Mouse (Mus musculus): ENCODE results near the gene Tmcc3.

Gene Tmcc3

GRCm38 (mm10) chr10:94417643-94418042, 105.9 kb downstream of the Tmcc3 start:
- Histone ChIP-seq H3K4me1 (replicated peaks; ENCODE audit: low read depth, low read length) (peaks cover 20% of the 10 kb centered on the region), H3K36me3 (ENCODE audit: insufficient read depth, low read length) (no peaks in the 10 kb centered on the region), H3K9me3 (ENCODE audit: low read length) (no peaks in the 10 kb centered on the region), H3K4me3 (replicated peaks; ENCODE audit: low read length) (no peak overlapping the region), H3K27me3 (ENCODE audit: insufficient read depth, low read length) (peaks cover 12% of the 10 kb centered on the region; the same call in 1 of the 2 replicates)
- TF ChIP-seq CTCF (conservative IDR thresholded peaks at IDR 0.05; ENCODE audit: low read length) = no peak

DNA sequence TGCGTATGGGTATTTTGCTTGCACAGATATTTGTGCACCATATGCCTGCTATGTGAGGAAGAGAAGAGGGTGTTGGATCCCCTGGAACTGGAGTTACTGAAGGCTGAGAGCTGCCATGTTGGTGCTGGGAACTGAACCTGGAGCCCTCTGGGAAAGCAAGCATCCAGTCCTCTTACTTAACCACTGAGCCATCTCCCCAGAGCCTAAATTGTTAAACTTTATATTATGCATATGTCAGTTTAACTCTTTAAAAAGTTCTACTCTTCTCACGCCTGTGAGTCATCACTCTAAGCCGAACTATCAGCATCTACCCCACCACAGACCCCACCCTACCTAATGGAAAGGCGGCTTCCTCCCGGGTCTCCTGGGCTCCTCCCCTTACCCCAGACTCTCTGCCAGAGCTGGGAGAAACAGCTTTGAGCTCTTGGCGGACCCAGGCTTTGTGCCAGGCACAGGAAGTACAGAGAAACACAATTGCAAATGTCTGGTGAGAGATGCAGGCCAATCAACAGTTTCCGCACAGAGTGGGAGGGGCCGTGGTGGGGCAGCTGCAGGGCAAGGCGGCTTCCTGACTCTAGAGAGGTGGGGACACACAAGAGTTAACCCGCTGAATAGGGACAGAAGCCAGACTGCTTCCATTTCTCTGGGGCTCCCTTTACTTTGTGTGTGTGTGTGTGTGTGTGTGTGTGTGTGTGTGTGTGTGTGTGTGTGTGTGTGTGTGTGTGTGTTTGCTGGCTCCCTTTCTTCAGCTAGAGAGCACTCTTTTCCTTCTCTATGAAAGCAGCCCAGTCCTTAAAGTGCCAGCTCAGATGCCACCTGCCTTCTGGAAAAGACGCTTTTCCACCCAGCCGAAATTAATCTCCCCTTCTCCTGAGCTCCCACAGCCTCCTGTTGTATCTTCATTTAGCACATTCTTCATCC, 114.5 kb downstream of the Tmcc3 start:
- no peak for TF ChIP-seq POU5F1 (IDR thresholded peaks at IDR 0.05; ENCODE audit: borderline replicate concordance, low read length)
- Histone ChIP-seq H3K27me3 (ENCODE audit: insufficient read depth, low read length) (no peaks in the 10 kb centered on the region), H3K4me3 (replicated peaks; ENCODE audit: low read length) (peak overlapping the region; percentile 46; the same call in 1 of the 2 replicates), H3K9me3 (ENCODE audit: low read length) (peaks cover 13% of the 10 kb centered on the region), H3K4me1 (replicated peaks; ENCODE audit: low read depth, low read length) (peaks cover 62% of the 10 kb centered on the region), H3K36me3 (ENCODE audit: insufficient read depth, low read length) (no peaks in the 10 kb centered on the region)

DNA sequence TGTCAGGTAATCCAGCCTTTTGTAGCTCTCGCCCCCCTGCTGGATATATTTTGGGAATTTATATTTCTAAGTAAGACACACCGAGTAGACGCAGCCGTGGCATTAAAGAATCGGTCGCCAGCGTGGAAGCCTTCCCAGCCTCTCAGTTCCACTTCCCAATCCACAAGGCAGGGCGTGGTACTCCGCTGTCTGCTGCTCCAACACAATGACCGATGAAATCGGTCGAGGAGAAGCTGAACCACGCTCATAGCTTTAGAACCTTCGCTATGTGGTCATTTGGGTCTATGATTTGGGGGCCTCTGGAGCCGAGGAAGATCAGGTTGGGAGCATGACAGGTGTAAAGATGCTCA, 115.1 kb downstream of the Tmcc3 start:
- H3K4me1 ChIP-seq (replicated peaks; ENCODE audit: low read depth, low read length) = peaks cover 57% of the 10 kb centered on the region
- H3K9me3 ChIP-seq (ENCODE audit: low read length) = peaks cover 13% of the 10 kb centered on the region
- peak overlapping the region; percentile 35; the same call in 1 of the 2 replicates for H3K4me3 ChIP-seq (replicated peaks; ENCODE audit: low read length)
- no peak for TF ChIP-seq NANOG (IDR thresholded peaks at IDR 0.05; ENCODE audit: borderline replicate concordance, low read length)
- no peak for TF ChIP-seq POU5F1 (IDR thresholded peaks at IDR 0.05; ENCODE audit: borderline replicate concordance, low read length)
- TF ChIP-seq CTCF (conservative IDR thresholded peaks at IDR 0.05; ENCODE audit: low read length) = no peak
- H3K27me3 ChIP-seq (ENCODE audit: insufficient read depth, low read length) = no peaks in the 10 kb centered on the region
- no peaks in the 10 kb centered on the region for H3K36me3 ChIP-seq (ENCODE audit: insufficient read depth, low read length)

DNA sequence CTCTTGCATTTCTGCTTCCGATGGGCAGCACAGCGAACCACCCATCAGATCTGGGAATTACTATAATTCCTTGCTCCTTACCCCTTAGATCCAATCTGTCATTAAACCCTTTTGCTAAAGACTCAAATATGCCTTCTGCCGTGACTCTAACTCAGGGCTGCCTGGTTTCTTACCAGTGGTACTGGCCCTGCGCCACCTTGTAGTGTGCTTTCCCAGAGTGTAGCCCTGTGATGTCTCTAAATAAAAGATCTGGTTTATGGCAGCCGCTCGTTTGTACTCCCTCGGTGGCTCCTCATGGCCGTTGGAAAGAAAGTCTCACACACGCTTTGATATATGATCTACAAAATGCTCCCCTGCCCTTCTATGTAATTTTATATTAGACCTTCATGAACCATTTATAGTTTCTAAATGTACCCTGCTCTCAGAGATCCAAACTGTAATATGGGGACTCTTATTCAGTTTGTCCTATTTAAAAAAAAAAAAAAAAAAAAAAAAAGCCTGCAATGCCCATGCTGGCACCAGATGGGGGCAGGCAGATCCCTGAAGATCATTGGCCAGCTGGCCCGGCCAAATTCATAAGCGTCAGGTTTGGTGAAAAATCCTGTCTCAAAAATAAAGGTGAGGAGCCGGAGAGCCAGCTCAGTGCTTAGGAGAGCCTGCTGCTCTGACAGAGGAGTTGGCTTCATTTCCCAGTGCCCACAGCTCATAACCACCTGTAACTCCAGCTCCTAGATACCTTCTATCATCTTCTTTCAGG, 116.6 kb downstream of the Tmcc3 start:
- TF ChIP-seq NANOG (IDR thresholded peaks at IDR 0.05; ENCODE audit: borderline replicate concordance, low read length) (no peak), POU5F1 (IDR thresholded peaks at IDR 0.05; ENCODE audit: borderline replicate concordance, low read length) (no peak), CTCF (conservative IDR thresholded peaks at IDR 0.05; ENCODE audit: low read length) (no peak)
- Histone ChIP-seq H3K27me3 (ENCODE audit: insufficient read depth, low read length) (no peaks in the 10 kb centered on the region), H3K36me3 (ENCODE audit: insufficient read depth, low read length) (no peaks in the 10 kb centered on the region), H3K4me1 (replicated peaks; ENCODE audit: low read depth, low read length) (peaks cover 51% of the 10 kb centered on the region), H3K4me3 (replicated peaks; ENCODE audit: low read length) (no peak overlapping the region), H3K9me3 (ENCODE audit: low read length) (peaks cover 13% of the 10 kb centered on the region)

DNA sequence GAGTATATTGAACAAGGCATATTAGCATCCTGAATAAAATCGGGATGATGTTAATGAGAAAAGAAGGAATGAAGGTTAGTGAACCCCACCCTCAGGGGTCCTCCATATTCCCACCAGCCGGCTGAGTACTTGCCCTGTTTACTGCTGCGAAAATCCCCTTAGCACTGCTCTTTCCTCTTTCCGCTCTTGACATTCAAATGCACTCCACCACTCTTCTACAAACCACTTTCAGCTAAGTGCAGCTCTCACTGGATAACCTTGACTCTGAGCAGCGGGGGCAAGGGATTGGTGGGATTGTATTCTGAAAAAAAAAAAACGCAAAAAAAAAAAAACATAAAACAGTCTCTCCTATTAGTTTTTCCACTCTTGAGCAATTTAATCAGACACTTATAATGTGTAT, 118.8 kb downstream of the Tmcc3 start:
- Histone ChIP-seq H3K4me1 (replicated peaks; ENCODE audit: low read depth, low read length) (peaks cover 38% of the 10 kb centered on the region), H3K4me3 (replicated peaks; ENCODE audit: low read length) (no peak overlapping the region), H3K9me3 (ENCODE audit: low read length) (no peaks in the 10 kb centered on the region), H3K36me3 (ENCODE audit: insufficient read depth, low read length) (no peaks in the 10 kb centered on the region), H3K27me3 (ENCODE audit: insufficient read depth, low read length) (no peaks in the 10 kb centered on the region)
- TF ChIP-seq CTCF (conservative IDR thresholded peaks at IDR 0.05; ENCODE audit: low read length) (no peak), NANOG (IDR thresholded peaks at IDR 0.05; ENCODE audit: borderline replicate concordance, low read length) (no peak), POU5F1 (IDR thresholded peaks at IDR 0.05; ENCODE audit: borderline replicate concordance, low read length) (no peak)

GRCm38 (mm10) chr10:94432933-94433332, 121.2 kb downstream of the Tmcc3 start:
- Histone ChIP-seq H3K9me3 (ENCODE audit: low read length) (no peaks in the 10 kb centered on the region), H3K4me3 (replicated peaks; ENCODE audit: low read length) (no peak overlapping the region), H3K36me3 (ENCODE audit: insufficient read depth, low read length) (no peaks in the 10 kb centered on the region), H3K4me1 (replicated peaks; ENCODE audit: low read depth, low read length) (peaks cover 17% of the 10 kb centered on the region), H3K27me3 (ENCODE audit: insufficient read depth, low read length) (no peaks in the 10 kb centered on the region)
- no peak for TF ChIP-seq NANOG (IDR thresholded peaks at IDR 0.05; ENCODE audit: borderline replicate concordance, low read length)
- TF ChIP-seq POU5F1 (IDR thresholded peaks at IDR 0.05; ENCODE audit: borderline replicate concordance, low read length) = no peak
- TF ChIP-seq CTCF (conservative IDR thresholded peaks at IDR 0.05; ENCODE audit: low read length) = no peak

- Histone ChIP-seq H3K36me3 (ENCODE audit: insufficient read depth, low read length) (no peaks in the 10 kb centered on the region), H3K4me3 (replicated peaks; ENCODE audit: low read length) (no peak overlapping the region), H3K9me3 (ENCODE audit: low read length) (no peaks in the 10 kb centered on the region), H3K4me1 (replicated peaks; ENCODE audit: low read depth, low read length) (peaks cover 14% of the 10 kb centered on the region), H3K27me3 (ENCODE audit: insufficient read depth, low read length) (no peaks in the 10 kb centered on the region)
- TF ChIP-seq NANOG (IDR thresholded peaks at IDR 0.05; ENCODE audit: borderline replicate concordance, low read length) (no peak), POU5F1 (IDR thresholded peaks at IDR 0.05; ENCODE audit: borderline replicate concordance, low read length) (no peak), CTCF (conservative IDR thresholded peaks at IDR 0.05; ENCODE audit: low read length) (no peak)
Observed at GRCm38 (mm10) chr10:94433901-94434300, 122.2 kb downstream of the Tmcc3 start.

DNA sequence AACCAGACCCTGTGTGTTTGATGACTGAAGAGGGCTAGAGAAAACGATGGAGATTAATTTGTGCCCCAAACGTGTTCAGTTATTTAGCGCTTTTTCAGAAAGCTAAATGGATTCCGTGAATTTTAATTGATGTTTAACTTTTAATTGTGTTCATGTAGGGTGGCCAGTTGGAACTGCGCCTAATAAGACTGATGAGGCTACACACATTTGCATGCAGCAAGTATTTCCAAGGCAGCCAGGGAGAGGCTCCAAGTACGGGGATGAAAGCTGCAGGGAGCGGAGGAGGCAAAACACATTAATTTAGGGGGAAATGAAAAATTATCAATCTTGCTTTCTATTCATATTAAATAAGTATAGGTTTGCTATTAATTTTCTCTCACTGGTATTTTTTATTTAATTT, 131.0 kb downstream of the Tmcc3 start:
- H3K27me3 ChIP-seq (ENCODE audit: insufficient read depth, low read length) = no peaks in the 10 kb centered on the region; the same call in 1 of the 2 replicates
- 0 out of 2 replicates have a peak, but pooled peaks cover 4% of the 10 kb centered on the region for H3K4me1 ChIP-seq (replicated peaks; ENCODE audit: low read depth, low read length)
- no peak overlapping the region for H3K4me3 ChIP-seq (replicated peaks; ENCODE audit: low read length)
- no peaks in the 10 kb centered on the region for H3K9me3 ChIP-seq (ENCODE audit: low read length)
- no peaks in the 10 kb centered on the region for H3K36me3 ChIP-seq (ENCODE audit: insufficient read depth, low read length)
- no peak for TF ChIP-seq NANOG (IDR thresholded peaks at IDR 0.05; ENCODE audit: borderline replicate concordance, low read length)
- no peak for TF ChIP-seq CTCF (conservative IDR thresholded peaks at IDR 0.05; ENCODE audit: low read length)
- no peak for TF ChIP-seq POU5F1 (IDR thresholded peaks at IDR 0.05; ENCODE audit: borderline replicate concordance, low read length)
